Mouse (Mus musculus): ENCODE measurements at regions not wholly inside any gene's neighbourhood (a gene's known extent, or its start where the extent isn't known, plus 50 kb on each side); places are given as distances from the start of the nearest gene placed in this dataset.

DNA sequence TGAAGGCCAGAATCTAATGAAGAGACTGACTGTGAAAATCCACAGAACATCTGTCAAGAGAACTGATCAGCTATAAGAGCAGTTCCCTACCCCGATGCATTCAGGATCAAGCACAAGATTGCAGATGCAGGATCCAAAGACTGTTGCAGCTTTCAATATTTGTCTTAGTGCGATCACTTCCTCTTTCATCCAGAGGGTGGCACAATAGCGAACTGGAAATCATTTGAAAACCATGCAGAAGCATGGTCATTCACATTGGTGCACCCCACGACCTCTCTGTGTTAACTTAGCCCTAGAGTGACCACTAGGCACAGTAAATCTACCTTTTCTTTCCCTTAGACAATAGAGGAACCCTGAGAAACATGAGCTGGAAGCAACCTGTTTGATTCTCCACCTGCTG lies 55.8 kb upstream of the Pak3 start:
- peak; percentile 63 for DNase-seq (ENCODE audit: low spot score)

DNA sequence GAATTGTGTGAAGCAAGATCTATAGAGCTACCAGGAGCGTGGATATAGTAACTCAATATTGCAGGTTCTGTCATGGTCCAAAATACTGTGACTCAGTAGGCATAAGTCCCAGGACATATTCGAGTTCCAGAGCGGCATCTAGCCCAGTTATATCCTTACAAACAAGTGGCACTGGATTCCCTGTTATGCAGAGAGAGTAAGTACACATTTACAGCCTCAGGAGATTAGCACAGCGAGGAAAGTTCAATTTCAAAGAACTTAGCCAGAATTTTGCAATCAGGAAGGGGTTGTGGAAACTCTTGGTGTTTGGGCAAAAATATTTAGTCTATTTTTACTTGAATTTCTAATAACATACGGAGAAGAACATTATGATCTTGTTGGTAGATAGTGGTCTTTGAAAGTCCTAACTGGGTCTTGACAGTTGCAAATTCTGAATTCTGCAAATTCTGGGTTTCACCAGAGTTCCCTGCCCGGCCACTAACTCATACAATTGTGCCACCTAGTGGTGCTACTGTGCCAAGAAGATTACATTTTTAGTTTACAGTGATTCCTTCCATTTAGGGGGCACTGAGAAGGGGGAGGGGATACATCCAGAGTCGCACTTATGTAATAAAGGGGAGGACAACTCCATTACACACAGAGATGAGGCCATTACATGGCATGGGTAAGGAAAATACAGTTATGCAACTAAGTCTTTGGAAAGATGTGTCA lies 54.7 kb upstream of the Chrdl1 start:
- DNase-seq (ENCODE audit: low spot score): peak; percentile 70

DNA sequence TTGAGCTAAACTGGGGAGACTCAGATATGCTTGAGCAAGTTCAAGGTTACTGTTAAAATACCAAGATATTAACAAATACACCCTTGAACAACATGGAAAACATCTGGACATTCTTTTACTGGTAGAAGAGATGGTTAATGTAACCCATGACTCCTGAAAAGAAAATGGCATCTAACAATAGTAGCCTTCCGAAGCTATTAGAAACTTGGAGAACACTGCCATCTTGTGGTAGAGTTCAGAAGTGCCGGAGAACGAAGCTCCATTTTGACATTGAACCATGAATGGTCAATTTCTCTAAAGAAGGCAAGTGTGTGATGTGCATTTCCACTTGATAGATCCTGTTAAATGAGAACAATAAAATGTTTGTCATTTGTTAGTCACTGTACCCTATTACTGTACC lies 50.5 kb upstream of the Chrdl1 start:
- peak; percentile 82 for DNase-seq (ENCODE audit: low spot score)

All from retina, embryonic 14.5 days (tissue).